Mouse (Mus musculus) liver, adult 2 months (tissue): ENCODE results near the gene Qsox2. TPM values are rescaled to one million over a fixed set of nuclear protein-coding genes. Genes with fewer than 3 reads are reported as not detected.

Experiments
- DNase-seq: peaks from one replicate; pipeline ENCODE4 v3.0.0-alpha.2; 2011; ENCODE audit warnings: low read depth, low spot score; ENCODE audit errors: extremely low read depth
- H3K27ac ChIP-seq: fragments of 200-500 bp; replicated peaks from 2 replicates; pipeline ENCODE4 v1.5.1; 2012; ENCODE audit warnings: low read depth, mild to moderate bottlenecking, control low read depth, inconsistent platforms, low read length; ENCODE audit not compliant: insufficient read depth
- H3K27me3 ChIP-seq: fragments of 200-500 bp; 2 replicates; pipeline ENCODE4 v1.6.1; 2012; ENCODE audit warnings: mild to moderate bottlenecking, moderate library complexity, low read length, inconsistent platforms; ENCODE audit not compliant: control insufficient read depth, insufficient read depth
- H3K36me3 ChIP-seq: fragments of 200-500 bp; 2 replicates; pipeline ENCODE4 v1.6.1; 2012; ENCODE audit warnings: low read length, inconsistent platforms; ENCODE audit not compliant: control insufficient read depth, insufficient read depth
- H3K4me1 ChIP-seq: fragments of 200-500 bp; 2 replicates; pipeline ENCODE4 v1.6.1; 2011; ENCODE audit warnings: low read length; ENCODE audit not compliant: control insufficient read depth, insufficient read depth
- H3K4me3 ChIP-seq: fragments of 200-500 bp; 2 replicates; pipeline ENCODE4 v1.5.1; 2011; ENCODE audit warnings: low read depth, mild to moderate bottlenecking, control low read depth, low read length, moderate library complexity; ENCODE audit not compliant: insufficient read depth
- H3K79me2 ChIP-seq: fragments of 200-500 bp; 2 replicates; pipeline ENCODE4 v1.6.1; 2012; ENCODE audit warnings: inconsistent platforms, mild to moderate bottlenecking, low read length, moderate library complexity; ENCODE audit not compliant: control insufficient read depth, insufficient read depth
- H3K9ac ChIP-seq: fragments of 200-500 bp; 2 replicates; pipeline ENCODE4 v1.6.1; 2012; ENCODE audit warnings: low read depth, mild to moderate bottlenecking, control low read depth, inconsistent platforms, low read length
- CTCF ChIP-seq: fragments of 200-500 bp; IDR thresholded peaks from 2 replicates; pipeline ENCODE4 v1.5.1; 2011; ENCODE audit warnings: low read depth, low read length, control low read depth
- POLR2A ChIP-seq: fragments of 200-500 bp; IDR thresholded peaks from 2 replicates; pipeline ENCODE4 v1.6.1; 2011; ENCODE audit warnings: low read length, control low read depth; ENCODE audit not compliant: insufficient read depth; ENCODE audit errors: extremely low read depth
- WGBS: fragments of 180-500 bp; shearing (Covaris S2); methylation state at CpG from one replicate; pipeline ENCODE4 v1.1.7; 2018; 5-methylcytosine and 5-hydroxymethylcytosine counted together
- polyA plus RNA-seq: library from polyadenylated mRNA; depleted of rRNA; stranded (reverse); fragments of >200 nt; gene quantifications from 2 replicates; pipeline ENCODE4 v1.2.3, GENCODE M21; 2012
- total RNA-seq: library from RNA; depleted of rRNA; stranded (reverse); fragments of >200 nt; gene quantifications from 2 replicates; pipeline ENCODE4 v1.2.3, GENCODE M21; 2014

Qsox2 gene
- total and polyA plus RNA-seq, 2 experiments: 4.1 to 4.4 TPM

GRCm38 (mm10) chr2:26268216-26268615, 30.9 kb upstream of the Qsox2 start:
- DNase-seq: no peak
- 67% methylated on average over 3 of the region's 3 CpGs for WGBS
- Histone ChIP-seq H3K79me2 (no peaks in the 10 kb centered on the region), H3K27me3 (no peaks in the 10 kb centered on the region; the same call in 1 of the 2 replicates), H3K4me1 (no peaks in the 10 kb centered on the region), H3K27ac (no peak overlapping the region), H3K4me3 (no peak overlapping the region), H3K36me3 (no peaks in the 10 kb centered on the region), H3K9ac (no peak overlapping the region)
- TF ChIP-seq POLR2A: no peak
- no peak for TF ChIP-seq CTCF

- Histone ChIP-seq H3K27ac (no peak overlapping the region), H3K4me1 (no peaks in the 10 kb centered on the region), H3K9ac (no peak overlapping the region), H3K79me2 (no peaks in the 10 kb centered on the region), H3K36me3 (no peaks in the 10 kb centered on the region), H3K4me3 (no peak overlapping the region), H3K27me3 (no peaks in the 10 kb centered on the region; the same call in 1 of the 2 replicates)
- DNase-seq: no peak
- 63% methylated on average over 10 of the region's 10 CpGs for WGBS
- TF ChIP-seq POLR2A (no peak), CTCF (no peak)
These were observed 28.9 kb upstream of the Qsox2 start for GRCm38 (mm10) chr2:26266066-26266742.

GRCm38 (mm10) chr2:26265095-26265494, 27.8 kb upstream of the Qsox2 start:
- no peak for DNase-seq
- Histone ChIP-seq H3K27me3 (no peaks in the 10 kb centered on the region; the same call in 1 of the 2 replicates), H3K4me3 (no peak overlapping the region), H3K27ac (no peak overlapping the region), H3K79me2 (no peaks in the 10 kb centered on the region), H3K9ac (no peak overlapping the region), H3K4me1 (no peaks in the 10 kb centered on the region), H3K36me3 (no peaks in the 10 kb centered on the region)
- no peak for TF ChIP-seq CTCF
- TF ChIP-seq POLR2A: no peak
- WGBS: 73% methylated on average over 2 of the region's 2 CpGs

- no peak overlapping the region for H3K9ac ChIP-seq
- no peaks in the 10 kb centered on the region for H3K79me2 ChIP-seq
- no peaks in the 10 kb centered on the region for H3K36me3 ChIP-seq
- H3K27me3 ChIP-seq: no peaks in the 10 kb centered on the region; the same call in 1 of the 2 replicates
- TF ChIP-seq POLR2A (no peak), CTCF (no peak)
- no peak for DNase-seq
- no peaks in the 10 kb centered on the region for H3K4me1 ChIP-seq
- no peak overlapping the region for H3K4me3 ChIP-seq
- H3K27ac ChIP-seq: no peak overlapping the region
- WGBS: 72% methylated on average over 4 of the region's 4 CpGs
These were observed 27.3 kb upstream of the Qsox2 start for GRCm38 (mm10) chr2:26264646-26265045.

GRCm38 (mm10) chr2:26257315-26258096, 20.2 kb upstream of the Qsox2 start:
- Histone ChIP-seq H3K27ac (no peak overlapping the region), H3K79me2 (no peaks in the 10 kb centered on the region), H3K36me3 (no peaks in the 10 kb centered on the region), H3K4me1 (no peaks in the 10 kb centered on the region), H3K4me3 (no peak overlapping the region), H3K9ac (no peak overlapping the region), H3K27me3 (no peaks in the 10 kb centered on the region)
- TF ChIP-seq POLR2A (no peak), CTCF (no peak)
- no peak for DNase-seq
- 82% methylated on average over 16 of the region's 16 CpGs for WGBS
